Mouse (Mus musculus) adrenal gland, adult (tissue): ENCODE results near the gene Fbn1.
A peak's percentile ranks its signal among the peaks of the same experiment; 100 is the strongest.

Experiments used
- DNase-seq, 2 experiments: peaks; one replicate each; pipeline ENCODE4 v3.0.0; 2022 to 2023; ENCODE audit warnings: low spot score in 1 of 2; ENCODE audit not compliant: inconsistent age in 2 of 2

Gene Fbn1

GRCm38 (mm10) chr2:125253699-125254098 lies 254.1 kb downstream of the Fbn1 start:
- no peak for DNase-seq

DNA sequence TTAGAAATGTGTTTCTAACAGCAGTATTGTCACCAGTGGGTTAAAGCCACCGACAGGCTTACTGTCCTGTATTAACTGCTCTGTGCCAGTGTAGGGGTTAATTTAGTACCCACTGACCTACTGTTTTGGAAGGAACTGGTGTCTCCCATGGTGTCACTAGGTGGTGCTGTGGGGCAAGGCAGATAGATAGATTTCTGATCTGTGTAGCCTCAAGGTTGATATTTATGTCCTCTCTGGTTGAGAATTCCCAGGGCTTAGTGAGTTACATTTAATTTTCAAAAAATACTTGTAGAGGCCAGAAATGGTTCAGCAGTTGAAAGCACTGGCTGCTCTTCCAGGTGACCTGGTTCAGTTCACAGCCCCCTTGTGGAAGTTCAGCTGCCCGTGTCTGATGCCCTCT lies 255.5 kb downstream of the Fbn1 start:
- peak; percentile 30 to 77 for DNase-seq

GRCm38 (mm10) chr2:125251781-125252180 lies 256.0 kb downstream of the Fbn1 start:
- DNase-seq = no peak
